Comparison of ENCODE assay signal across 8 mouse cellular contexts in genomic region chr15:102377810-102378262, GRCm38 (mm10). TPM values are rescaled to one million over a fixed set of nuclear protein-coding genes. Genes with fewer than 3 reads are reported as not detected.
DNase-seq lines count a peak whose midpoint lies in the region; ATAC-seq and TF ChIP-seq lines count a peak whose summit lies in the region.

No protein-coding gene starts in this region.

- no peak overlapping the region for H3K4me3 ChIP-seq in C2C12 (ENCODE audit: insufficient read depth, poor library complexity, severe bottlenecking)
- H3K4me3 ChIP-seq in hindbrain, embryonic 14.5 days (replicated peaks; ENCODE audit: low read length) = no peak overlapping the region
- no peak overlapping the region for H3K4me3 ChIP-seq in midbrain, embryonic 14.5 days (replicated peaks; ENCODE audit: low read depth, low read length)

- no peak for TF ChIP-seq CTCF in C2C12 (IDR thresholded peaks at IDR 0.05; ENCODE audit: control insufficient read depth, insufficient read depth, insufficient read length)

- peaks cover 12% of the 10 kb centered on the region; the same call in 1 of the 2 replicates for H3K4me1 ChIP-seq in hindbrain, embryonic 14.5 days (replicated peaks; ENCODE audit: control insufficient read depth, insufficient read depth, low read length)
- H3K4me1 ChIP-seq in midbrain, embryonic 14.5 days (ENCODE audit: control insufficient read depth, insufficient read depth, low read length) = 0 out of 2 replicates have a peak, but pooled peaks cover 12% of the 10 kb centered on the region

- H3K36me3 ChIP-seq in C2C12 (ENCODE audit: control insufficient read depth, insufficient read depth) = no peaks in the 10 kb centered on the region
- H3K36me3 ChIP-seq in hindbrain, embryonic 14.5 days (replicated peaks; ENCODE audit: control insufficient read depth, insufficient read depth) = no peaks in the 10 kb centered on the region
- no peaks in the 10 kb centered on the region for H3K36me3 ChIP-seq in midbrain, embryonic 14.5 days (ENCODE audit: control insufficient read depth, insufficient read depth, low read length)

- ATAC-seq in hindbrain, embryonic 14.5 days (ENCODE audit: low FRiP score) = no peak
- no peak for ATAC-seq in midbrain, embryonic 14.5 days (ENCODE audit: low FRiP score, low TSS enrichment)

- 5% methylated on average over 10 of the region's 10 CpGs for WGBS in hindbrain, embryonic 14.5 days
- 4% methylated on average over 10 of the region's 10 CpGs for WGBS in midbrain, embryonic 14.5 days

- H3K27me3 ChIP-seq in C2C12 (ENCODE audit: control insufficient read depth, insufficient read depth, insufficient read length) = no peaks in the 10 kb centered on the region
- no peaks in the 10 kb centered on the region for H3K27me3 ChIP-seq in hindbrain, embryonic 14.5 days (ENCODE audit: control insufficient read depth, insufficient read depth, low read length)
- H3K27me3 ChIP-seq in midbrain, embryonic 14.5 days (ENCODE audit: control insufficient read depth, insufficient read depth, low read length) = no peaks in the 10 kb centered on the region

- peak overlapping the region; percentile 60; the same call in 1 of the 2 replicates for H3K9ac ChIP-seq in hindbrain, embryonic 14.5 days
- H3K9ac ChIP-seq in midbrain, embryonic 14.5 days (replicated peaks; ENCODE audit: low read length) = no peak overlapping the region

- no peaks in the 10 kb centered on the region for H3K79me3 ChIP-seq in C2C12 (ENCODE audit: low read depth)

- no peaks in the 10 kb centered on the region for H3K9me3 ChIP-seq in hindbrain, embryonic 14.5 days (ENCODE audit: control insufficient read depth, low read length)
- no peaks in the 10 kb centered on the region for H3K9me3 ChIP-seq in midbrain, embryonic 14.5 days (ENCODE audit: control insufficient read depth, low read length)

- H3ac ChIP-seq in C2C12 (ENCODE audit: control insufficient read depth, insufficient read length, low read depth) = no peak overlapping the region

- DNase-seq in adrenal gland, adult 18-20 months (ENCODE audit: low spot score in 2 of 2) = peak; percentile 29 to 51
- DNase-seq in gastrocnemius, adult 8-10 months (ENCODE audit: low spot score in 2 of 2) = peak; percentile 58 to 66
- DNase-seq in hindbrain, embryonic 14.5 days (ENCODE audit: low spot score) = no peak
- DNase-seq in liver = peak; percentile 33
- DNase-seq in midbrain, embryonic 14.5 days = no peak
- no peak for DNase-seq in left cerebral cortex, adult 9 months (ENCODE audit: low spot score in 2 of 2)
- no peak for DNase-seq in layer of hippocampus, postnatal 25 days (ENCODE audit: extremely low spot score in 1 of 2, low spot score in 1 of 2)

- no peak overlapping the region for H3K27ac ChIP-seq in hindbrain, embryonic 14.5 days
- no peak overlapping the region for H3K27ac ChIP-seq in midbrain, embryonic 14.5 days (replicated peaks; ENCODE audit: low read depth, low read length)

- H3K79me2 ChIP-seq in C2C12 (ENCODE audit: control insufficient read depth, insufficient read depth) = no peaks in the 10 kb centered on the region

- peak overlapping the region; percentile 99 for H3K4me2 ChIP-seq in hindbrain, embryonic 14.5 days (replicated peaks)
- H3K4me2 ChIP-seq in midbrain, embryonic 14.5 days (ENCODE audit: low read length) = peak overlapping the region; percentile 97

TF ChIP-seq in C2C12, 6 proteins besides CTCF, POLR2A, EP300 and RAD21:
- TF ChIP-seq FOSL1 (IDR thresholded peaks at IDR 0.05; ENCODE audit: insufficient read depth, low read length, poor library complexity, severe bottlenecking) = no peak
- TF ChIP-seq MAX (IDR thresholded peaks at IDR 0.05) = peak; percentile 94
- TF ChIP-seq MYOG (IDR thresholded peaks at IDR 0.05; ENCODE audit: control insufficient read depth, extremely low read depth, insufficient read length) = no peak
- TF ChIP-seq MYOD1 (IDR thresholded peaks at IDR 0.05; ENCODE audit: control insufficient read depth, insufficient read length, low read depth) = peak; percentile 74
- TF ChIP-seq CEBPB (IDR thresholded peaks at IDR 0.05; ENCODE audit: low read depth) = peak; percentile 14
- no peak for TF ChIP-seq USF1 (IDR thresholded peaks at IDR 0.05; ENCODE audit: low read depth)

RNA-seq across cellular contexts. Expression of gene Sp7, which starts 10.9 kb away (rescaled TPM):
- polyA plus RNA-seq in C2C12 (2012; fragmentation: generic; extraction: Trizol) = 10.8 TPM
- total RNA-seq in adrenal gland, adult 18-20 months (2021) = under 1 TPM in 1 of 2 experiments, not detected in 1; 0.10 TPM
- total RNA-seq in gastrocnemius, adult 8-10 months (2022) = not detected
- 0.64 and 0.82 TPM in 2 replicates for polyA plus RNA-seq in hindbrain, embryonic 14.5 days (2014; fragmentation: Nextera tagmentation; extraction: Ambion mirVana)
- 0.21 TPM in 1 of 2 replicates, not detected in the other for polyA plus RNA-seq in midbrain, embryonic 14.5 days (2014; fragmentation: Nextera tagmentation; extraction: Ambion mirVana)
- under 1 TPM; 0.86 to 0.99 TPM for total RNA-seq in layer of hippocampus, postnatal 25 days (2021)

RNA-seq across cellular contexts. Expression of gene Aaas, which starts 27.3 kb away (rescaled TPM):
- polyA plus RNA-seq in C2C12 (2012; fragmentation: generic; extraction: Trizol) = 217 TPM
- total RNA-seq in adrenal gland, adult 18-20 months (2021) = 10 to 100 TPM; 12.0 to 14.7 TPM
- total RNA-seq in gastrocnemius, adult 8-10 months (2022) = 1 to 10 TPM; 5.3 to 7.5 (median 6.8) TPM
- 30.7 and 33.8 TPM in 2 replicates for polyA plus RNA-seq in hindbrain, embryonic 14.5 days (2014; fragmentation: Nextera tagmentation; extraction: Ambion mirVana)
- polyA plus RNA-seq in midbrain, embryonic 14.5 days (2014; fragmentation: Nextera tagmentation; extraction: Ambion mirVana) = 27.6 and 30.6 TPM in 2 replicates
- total RNA-seq in layer of hippocampus, postnatal 25 days (2021) = 10 to 100 TPM; 19.6 to 23.1 TPM

RNA-seq across cellular contexts. Expression of gene Sp1, which starts 28.1 kb away (rescaled TPM):
- polyA plus RNA-seq in C2C12 (2012; fragmentation: generic; extraction: Trizol) = 13.4 TPM
- 10 to 100 TPM; 61.1 to 62.1 TPM for total RNA-seq in adrenal gland, adult 18-20 months (2021)
- 10 to 100 TPM; 17.9 to 22.2 (median 20.5) TPM for total RNA-seq in gastrocnemius, adult 8-10 months (2022)
- polyA plus RNA-seq in hindbrain, embryonic 14.5 days (2014; fragmentation: Nextera tagmentation; extraction: Ambion mirVana) = 5.3 and 6.2 TPM in 2 replicates
- polyA plus RNA-seq in midbrain, embryonic 14.5 days (2014; fragmentation: Nextera tagmentation; extraction: Ambion mirVana) = 6.0 and 7.4 TPM in 2 replicates
- total RNA-seq in layer of hippocampus, postnatal 25 days (2021) = 10 to 100 TPM; 22.5 to 24.2 TPM

RNA-seq across cellular contexts. Expression of gene Myg1, which starts 46.3 kb away (rescaled TPM):
- polyA plus RNA-seq in C2C12 (2012; fragmentation: generic; extraction: Trizol) = 152 TPM
- total RNA-seq in adrenal gland, adult 18-20 months (2021) = 10 to 100 TPM; 48.9 to 54.7 TPM
- 10 to 100 TPM; 17.5 to 21.6 (median 18.9) TPM for total RNA-seq in gastrocnemius, adult 8-10 months (2022)
- polyA plus RNA-seq in hindbrain, embryonic 14.5 days (2014; fragmentation: Nextera tagmentation; extraction: Ambion mirVana) = 77.4 and 78.4 TPM in 2 replicates
- 80.4 and 89.0 TPM in 2 replicates for polyA plus RNA-seq in midbrain, embryonic 14.5 days (2014; fragmentation: Nextera tagmentation; extraction: Ambion mirVana)
- total RNA-seq in layer of hippocampus, postnatal 25 days (2021) = 10 to 100 TPM; 63.0 to 66.1 TPM

RNA-seq across cellular contexts. Expression of gene Pfdn5, which starts 51.9 kb away (rescaled TPM):
- polyA plus RNA-seq in C2C12 (2012; fragmentation: generic; extraction: Trizol) = 378 TPM
- 100 to 1,000 TPM; 443 to 458 TPM for total RNA-seq in adrenal gland, adult 18-20 months (2021)
- total RNA-seq in gastrocnemius, adult 8-10 months (2022) = 100 to 1,000 TPM; 260 to 281 (median 273) TPM
- polyA plus RNA-seq in hindbrain, embryonic 14.5 days (2014; fragmentation: Nextera tagmentation; extraction: Ambion mirVana) = 518 and 626 TPM in 2 replicates
- 562 and 649 TPM in 2 replicates for polyA plus RNA-seq in midbrain, embryonic 14.5 days (2014; fragmentation: Nextera tagmentation; extraction: Ambion mirVana)
- total RNA-seq in layer of hippocampus, postnatal 25 days (2021) = 100 to 1,000 TPM; 386 to 396 TPM

Comparison
In these comparisons a context has a peak if more than half of its experiments do, and no peak if none do; other contexts are left out.
1. DNase-seq: peak in adrenal gland, adult 18-20 months (2 of 2), gastrocnemius, adult 8-10 months (2 of 2) and liver (single experiment); none in hindbrain, embryonic 14.5 days (single experiment), midbrain, embryonic 14.5 days (single experiment), left cerebral cortex, adult 9 months (0 of 2) and layer of hippocampus, postnatal 25 days (0 of 2).